Mouse (Mus musculus): ENCODE measurements at regions not wholly inside any gene's neighbourhood (a gene's known extent, or its start where the extent isn't known, plus 50 kb on each side); places are given as distances from the start of the nearest gene placed in this dataset.

DNA sequence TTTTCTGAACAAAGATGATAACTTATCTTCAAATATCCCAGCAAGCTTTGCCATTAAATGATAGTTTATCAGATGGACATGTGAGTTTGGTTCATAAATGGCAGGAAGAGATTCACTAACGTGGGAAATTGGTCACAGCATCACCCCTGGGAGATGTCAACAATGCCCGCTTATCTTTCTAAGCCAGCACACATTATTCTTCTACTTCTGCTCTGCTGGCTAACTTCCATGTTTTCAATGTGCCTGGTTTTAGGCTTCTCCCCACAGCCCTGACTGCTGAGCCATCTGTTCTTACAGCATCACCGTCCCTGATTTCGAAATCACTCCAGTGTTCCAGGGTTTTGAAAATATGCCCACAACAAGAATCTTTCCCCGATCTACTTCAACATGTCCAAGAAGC is 2175.4 kb downstream of the 9330182O14Rik start:
- DNase-seq, result no peak

DNA sequence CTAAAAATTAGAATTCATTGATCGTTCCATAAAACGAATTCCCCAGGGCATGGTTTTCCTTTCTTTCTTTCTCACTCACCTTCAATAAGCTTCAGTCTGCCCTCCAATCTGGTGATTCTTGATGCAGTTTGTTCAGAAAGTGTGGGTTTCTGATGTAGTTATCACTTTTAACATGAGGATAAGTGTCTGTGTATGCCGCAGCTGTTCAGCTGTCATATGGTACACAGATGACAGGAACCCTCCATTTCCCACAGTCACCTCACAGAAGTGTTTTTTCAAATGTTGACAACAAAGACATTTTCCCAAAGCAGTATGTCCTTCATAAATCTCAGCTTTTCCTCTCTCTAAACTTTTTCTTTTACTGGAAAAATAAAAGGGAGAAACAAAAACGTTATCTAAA is 2177.0 kb downstream of the 9330182O14Rik start:
- no peak for DNase-seq

DNA sequence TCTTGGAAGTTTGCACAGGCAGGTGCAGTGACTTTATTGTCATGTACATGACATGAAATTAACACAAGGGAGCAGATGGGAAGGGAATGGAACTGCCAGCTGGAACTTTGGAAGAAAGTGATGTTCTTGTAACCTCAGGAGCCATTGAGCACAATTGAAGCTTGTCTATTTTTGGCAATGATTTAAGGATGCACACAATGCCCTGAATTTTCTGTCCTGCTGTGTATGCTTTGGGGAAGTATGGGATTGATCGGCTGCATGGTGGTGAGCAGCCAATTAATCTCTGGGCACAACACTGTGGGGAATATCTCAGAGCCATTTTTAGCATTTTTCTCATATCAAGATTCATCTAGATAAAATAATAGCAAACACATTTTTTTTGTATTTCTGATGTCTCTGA is 2186.2 kb downstream of the 9330182O14Rik start:
- no peak for DNase-seq

DNA sequence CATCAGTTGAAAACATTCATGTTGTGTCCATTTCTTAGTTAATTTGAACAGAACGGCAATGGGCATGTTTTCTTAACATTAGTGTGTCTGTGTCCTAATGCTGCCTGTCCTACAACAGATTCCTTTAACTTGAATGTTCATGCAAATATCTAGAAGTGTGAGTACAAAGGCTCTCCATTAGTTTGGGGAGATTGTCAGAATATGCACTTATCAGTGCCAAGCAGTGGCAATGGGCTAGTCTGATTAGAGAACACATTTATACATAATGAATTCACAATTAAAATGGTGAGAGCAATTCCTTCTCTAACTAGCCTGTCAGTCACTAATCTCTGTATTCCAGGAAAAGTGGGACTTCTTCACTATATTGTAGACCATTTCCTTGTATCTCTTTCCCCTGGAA is 2188.8 kb downstream of the 9330182O14Rik start:
- no peak for DNase-seq

DNA sequence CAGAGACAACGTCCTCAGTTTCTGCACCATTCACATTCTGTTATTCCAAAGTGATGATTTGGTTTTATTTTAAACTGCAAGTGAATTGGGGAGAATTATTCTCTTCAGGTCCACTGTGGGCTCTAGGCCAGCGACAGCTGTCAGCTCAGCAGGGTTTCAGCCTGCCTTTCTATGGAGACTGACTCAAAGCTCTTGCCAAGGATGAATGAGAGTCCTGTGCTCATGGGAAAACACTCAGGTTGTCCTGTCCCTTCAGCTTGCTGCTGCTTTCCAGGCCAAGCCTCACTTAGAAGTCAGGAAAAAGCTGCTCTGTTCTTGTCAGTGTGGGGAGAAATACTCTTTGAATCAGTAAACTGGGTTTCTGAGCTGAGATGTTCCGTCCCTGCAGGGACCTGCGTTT is 2191.1 kb downstream of the 9330182O14Rik start:
- no peak for DNase-seq

DNA sequence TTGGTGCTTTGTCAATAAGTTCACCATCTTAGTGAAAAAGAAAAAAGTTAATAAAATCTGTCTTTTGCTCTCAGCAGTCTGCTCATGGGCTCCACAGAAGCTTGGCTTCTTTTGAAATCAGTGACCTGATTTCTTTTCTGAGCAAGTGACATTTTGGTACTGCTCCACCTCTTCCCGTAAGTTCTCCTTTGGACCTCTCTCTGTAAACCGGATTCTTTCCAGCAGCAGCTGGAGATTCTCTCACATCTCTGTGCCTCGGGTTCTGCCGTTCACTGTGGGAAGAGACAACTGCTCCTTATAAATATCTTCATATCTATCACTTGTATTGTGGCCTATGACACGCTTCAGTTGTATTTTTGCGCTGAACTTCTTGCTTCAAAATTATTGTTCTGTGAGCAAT is 2194.4 kb downstream of the 9330182O14Rik start:
- no peak for DNase-seq

DNA sequence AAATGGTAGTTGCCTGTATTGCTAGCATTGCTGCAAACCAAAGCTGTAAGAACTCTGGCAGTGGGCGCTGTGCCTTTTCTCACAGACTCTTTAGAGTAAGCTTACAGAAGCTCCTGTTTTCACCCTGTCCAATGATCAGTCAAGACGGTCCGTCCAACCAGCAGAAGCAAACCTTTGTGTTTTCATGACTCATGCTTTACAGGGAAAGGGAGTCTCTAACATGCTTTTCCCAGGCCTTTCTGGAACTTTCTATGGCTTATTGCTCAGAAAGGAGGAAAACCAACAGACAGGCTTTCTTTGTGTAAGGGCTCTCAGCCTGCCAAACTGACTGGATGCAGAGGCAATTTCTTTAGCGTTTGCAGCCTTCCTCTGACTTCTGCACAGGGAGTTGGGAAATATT is 2195.6 kb downstream of the 9330182O14Rik start:
- no peak for DNase-seq

DNA sequence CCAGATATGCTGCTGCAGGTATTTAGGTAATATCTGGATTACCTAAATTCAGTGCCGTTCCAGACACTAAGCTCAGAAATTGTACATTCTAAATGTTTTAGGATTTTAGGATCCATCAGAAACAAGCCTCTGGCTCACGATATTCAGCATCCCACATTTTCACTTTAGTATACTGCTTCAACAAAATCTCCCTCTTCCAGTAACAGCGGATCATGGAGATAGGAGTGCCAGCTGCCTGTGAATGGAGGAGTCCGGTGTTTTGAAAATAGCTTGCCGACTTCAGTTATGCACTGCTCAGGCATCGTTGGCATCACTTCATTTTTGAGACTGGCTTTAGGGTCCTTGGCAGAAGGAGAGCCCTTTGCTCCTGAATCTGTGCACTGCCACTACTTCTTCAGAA is 2199.5 kb downstream of the 9330182O14Rik start:
- DNase-seq, result no peak

DNA sequence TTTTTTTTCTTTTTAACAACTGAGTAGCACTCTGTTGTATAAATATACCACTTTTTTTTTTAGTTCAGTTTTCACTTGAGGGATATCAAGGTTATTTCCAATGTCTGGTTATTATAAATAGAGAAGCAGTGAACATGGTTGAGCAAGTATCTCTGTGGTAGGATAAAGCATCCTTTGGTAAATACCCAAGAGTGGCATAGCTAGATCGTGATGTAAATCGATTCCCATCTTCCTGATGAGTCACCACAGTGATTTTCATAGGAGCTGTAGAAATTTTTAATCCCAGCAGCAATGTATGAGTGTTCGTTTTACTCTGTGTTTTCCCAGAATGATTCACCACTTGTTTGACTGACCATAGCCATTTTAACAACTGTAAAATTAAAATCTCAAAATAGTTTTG is 2212.0 kb downstream of the 9330182O14Rik start:
- DNase-seq, result no peak

DNA sequence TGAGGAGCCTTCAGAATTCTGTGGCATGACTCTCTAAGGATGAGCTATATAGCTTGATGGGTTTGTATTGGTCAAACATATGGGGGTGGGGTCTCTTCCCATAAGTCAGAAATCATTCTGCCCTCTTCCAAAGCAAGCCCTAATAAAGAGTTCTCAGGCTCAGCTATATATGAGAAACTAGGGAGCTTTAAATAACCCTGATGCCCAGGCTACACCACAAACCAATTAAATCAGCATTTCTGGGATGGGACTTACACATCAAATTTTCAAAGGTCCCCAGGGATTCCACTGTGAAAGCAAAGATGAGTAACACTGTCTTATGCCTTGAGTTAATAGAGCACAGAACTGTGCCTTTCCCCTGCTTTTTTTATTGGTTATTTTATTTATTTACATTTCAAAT is 2227.7 kb downstream of the 9330182O14Rik start:
- no peak for DNase-seq

DNA sequence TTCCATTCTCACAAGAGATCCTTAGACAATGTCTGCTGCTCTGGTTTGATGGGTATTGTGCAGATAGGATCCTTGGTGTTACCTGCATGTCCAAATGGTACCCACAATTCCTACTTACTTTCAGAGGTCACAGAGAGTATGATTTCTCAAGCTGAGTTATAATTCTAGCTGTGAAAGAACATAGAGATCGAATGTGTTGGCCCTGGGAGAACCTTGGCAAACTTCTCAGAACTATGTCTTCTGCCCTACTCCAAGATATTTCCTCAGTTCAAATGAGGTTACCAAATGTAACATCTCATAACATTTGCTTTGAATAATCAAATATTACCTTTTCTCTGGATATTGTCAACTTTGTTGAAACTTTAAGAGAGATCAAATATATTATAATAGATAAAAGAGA is 2230.8 kb downstream of the 9330182O14Rik start:
- DNase-seq, result no peak

DNA sequence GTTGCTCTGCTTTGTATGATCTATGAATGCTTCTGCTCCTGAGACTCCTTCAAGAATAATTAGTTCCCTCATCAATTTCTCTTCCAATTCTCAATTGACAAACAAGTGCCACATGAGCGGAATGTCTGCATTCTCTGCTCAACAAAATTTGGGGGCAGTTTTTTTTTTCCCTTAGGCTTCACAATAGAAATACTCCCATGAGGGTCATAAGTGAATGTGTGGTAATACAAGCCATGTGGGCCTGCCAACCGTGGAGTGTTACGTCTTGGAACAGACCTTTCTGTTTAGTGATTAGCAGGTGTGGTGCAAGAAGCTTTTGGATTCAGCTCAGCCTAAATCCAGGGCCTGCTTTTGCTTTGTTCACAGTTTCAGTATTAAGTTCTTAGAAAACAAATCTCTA is 2232.6 kb downstream of the 9330182O14Rik start:
- no peak for DNase-seq

DNA sequence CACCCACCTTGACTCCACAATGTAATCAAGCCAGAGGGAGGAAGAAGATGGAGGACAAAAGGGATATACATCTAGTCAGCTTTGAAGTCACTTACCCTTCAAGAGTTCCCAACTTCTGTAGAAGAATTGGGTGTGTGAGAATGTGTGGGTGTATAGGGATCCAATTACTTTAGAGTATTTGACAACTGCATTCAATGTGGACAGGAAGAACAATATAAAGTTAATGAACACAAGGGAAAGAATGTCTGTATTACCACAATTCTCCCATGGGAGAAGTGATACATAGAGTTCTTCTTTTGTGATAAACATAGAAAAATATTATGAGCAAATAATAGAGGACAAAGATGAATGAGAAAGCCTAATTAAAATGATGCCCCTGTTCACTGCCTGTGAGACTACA is 2235.4 kb downstream of the 9330182O14Rik start:
- no peak for DNase-seq

DNA sequence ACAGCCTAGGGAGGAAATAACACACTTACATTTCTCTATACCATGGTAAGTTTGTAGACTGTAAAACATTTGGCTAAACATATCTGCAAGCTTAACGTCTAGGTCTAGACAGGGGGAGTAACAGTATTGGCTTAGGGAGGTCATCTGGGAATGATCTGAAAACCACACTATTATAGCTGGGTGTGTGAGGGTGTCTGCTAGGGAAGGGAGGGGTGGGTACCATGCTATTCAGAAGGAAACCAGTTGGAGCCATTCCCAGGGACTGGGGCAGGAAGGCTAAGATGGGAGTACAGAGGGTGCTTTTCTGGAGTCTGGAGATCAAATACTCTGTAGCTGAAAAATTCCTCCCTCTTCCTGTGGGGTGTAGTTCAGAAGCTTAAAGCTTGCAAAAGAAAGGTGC is 2235.9 kb downstream of the 9330182O14Rik start:
- no peak for DNase-seq

DNA sequence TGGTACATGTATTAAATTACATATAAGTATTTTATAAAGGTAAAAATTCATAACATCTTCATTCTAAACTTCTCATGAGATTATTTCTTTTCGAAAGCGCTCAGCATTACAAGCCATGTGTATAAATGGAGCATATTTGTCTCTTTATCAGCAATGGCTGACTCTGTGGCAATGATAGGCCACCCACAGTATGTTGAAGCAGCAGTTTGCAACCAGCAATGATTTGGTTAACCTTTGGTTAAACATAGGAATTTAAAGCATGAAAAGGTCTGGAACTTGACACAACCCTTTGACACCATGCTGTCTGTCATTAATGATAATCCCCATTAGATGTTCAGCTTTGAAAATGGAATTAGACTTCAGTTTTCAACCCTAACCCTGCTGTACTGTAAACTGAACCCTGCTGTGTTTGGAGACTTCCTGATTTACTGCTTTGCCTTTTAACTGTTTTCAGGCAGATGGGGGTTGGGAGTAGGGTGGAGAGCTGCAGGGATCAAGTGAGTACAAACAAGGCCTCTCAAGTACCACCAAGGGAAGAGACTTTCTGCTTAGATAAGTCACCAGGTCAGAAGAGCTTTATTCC is 2238.6 kb downstream of the 9330182O14Rik start:
- DNase-seq, result peak in 1 of 2 experiments; percentile 2

Data from kidney, postnatal 25 days (tissue).